Mouse (Mus musculus) CD4-positive, CD25-positive, alpha-beta regulatory T cell, adult 2 months (primary cell): ENCODE results near the gene Adh6b.
A peak's percentile ranks its signal among the peaks of the same experiment; 100 is the strongest.
"Not testable (repeated sequence)": the region's sequence is repeated elsewhere in the genome, so short reads cannot be mapped to it uniquely, and the experiment has no call there.

ENCODE experiments used
- DNase-seq: peaks from one replicate; pipeline ENCODE4 v3.0.0-alpha.2; 2012; ENCODE audit warnings: low read depth, low spot score

Adh6b gene

DNA sequence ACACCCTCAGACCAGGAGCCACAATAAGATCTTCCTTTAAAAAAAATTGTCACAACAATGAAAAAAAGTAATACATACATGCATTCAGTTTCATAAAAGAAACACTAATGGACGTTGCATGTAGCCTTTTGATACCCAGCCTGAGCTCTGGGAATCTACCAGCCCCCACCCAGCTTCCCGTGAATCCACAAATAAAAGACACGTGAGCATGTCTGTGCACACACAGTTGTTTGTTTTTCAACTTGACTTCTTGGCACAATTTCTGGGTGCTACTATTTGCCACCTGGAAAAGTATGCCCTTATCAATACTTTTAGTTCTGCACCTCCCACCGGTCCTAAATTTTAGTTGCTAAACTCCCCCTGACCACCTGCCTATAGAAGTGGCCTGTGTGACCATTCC, 19.1 kb downstream of the Adh6b start:
- no peak for DNase-seq

DNA sequence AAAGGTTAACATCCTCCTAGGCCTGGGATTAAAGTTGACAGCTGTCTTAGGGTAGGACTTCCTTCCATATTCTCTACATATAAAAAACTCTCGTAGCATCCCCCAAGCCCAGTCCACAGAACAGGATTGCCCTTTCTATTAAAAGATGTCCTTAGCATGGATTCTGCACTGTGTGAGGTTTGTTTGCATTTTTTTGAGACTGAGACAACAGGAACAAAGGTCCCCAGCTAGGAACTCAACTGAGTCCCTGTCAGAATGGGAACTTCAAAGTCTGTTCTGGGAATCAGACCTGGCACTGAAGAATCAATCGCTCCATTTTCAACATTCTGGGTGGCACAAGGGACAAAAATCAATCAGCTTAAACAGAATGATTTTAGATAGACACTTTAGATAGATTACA, 21.3 kb downstream of the Adh6b start:
- DNase-seq = no peak

DNA sequence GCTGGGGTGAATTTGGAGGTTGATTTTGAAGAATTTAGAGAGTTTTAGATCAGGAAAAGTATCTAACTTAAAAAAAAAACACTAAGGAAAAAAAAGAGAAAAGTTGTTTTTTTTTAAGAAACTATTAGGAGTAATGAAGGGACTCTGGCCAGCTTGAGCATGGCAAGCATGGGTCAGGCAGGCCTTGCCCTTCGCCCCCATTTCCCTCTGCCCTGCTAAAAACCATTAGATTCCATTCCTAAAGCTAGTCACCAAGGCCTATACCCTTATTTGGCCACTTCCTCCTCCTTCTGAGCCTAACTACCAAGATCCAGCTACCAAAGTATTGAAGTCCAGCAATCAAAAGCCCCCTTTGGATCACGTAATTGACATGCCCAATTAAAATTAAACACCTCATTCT, 24.6 kb downstream of the Adh6b start:
- DNase-seq = no peak

DNA sequence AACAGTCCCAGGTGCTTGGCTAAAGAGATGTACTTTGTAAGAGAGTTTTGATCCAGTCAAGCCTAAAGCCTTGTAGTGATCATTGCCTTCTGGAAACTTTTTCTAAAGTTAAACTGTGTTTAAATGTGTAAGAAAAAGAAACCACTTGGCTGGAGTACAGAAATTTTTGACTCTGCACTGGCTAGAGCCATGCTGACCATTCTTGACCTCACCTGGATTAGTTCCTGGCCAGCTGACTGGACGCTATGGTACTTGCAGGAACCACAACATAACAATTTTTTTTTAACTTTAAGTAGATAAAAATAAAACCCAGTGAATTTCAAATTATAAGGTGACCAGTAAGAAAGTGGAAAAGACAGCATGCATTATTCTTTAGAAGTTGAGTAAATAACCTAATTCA, 28.0 kb downstream of the Adh6b start:
- no peak for DNase-seq

- DNase-seq = not testable (repeated sequence)
These were observed 28.7 kb downstream of the Adh6b start for GRCm38 (mm10) chr3:138370289-138370688.

- DNase-seq = no peak
These were observed 32.3 kb downstream of the Adh6b start for GRCm38 (mm10) chr3:138373920-138374319.

GRCm38 (mm10) chr3:138375148-138375547, 33.6 kb downstream of the Adh6b start:
- DNase-seq = no peak

GRCm38 (mm10) chr3:138381133-138381532, 39.6 kb downstream of the Adh6b start:
- DNase-seq = no peak

- DNase-seq = no peak
These were observed 45.6 kb downstream of the Adh6b start for GRCm38 (mm10) chr3:138387155-138387554.

DNA sequence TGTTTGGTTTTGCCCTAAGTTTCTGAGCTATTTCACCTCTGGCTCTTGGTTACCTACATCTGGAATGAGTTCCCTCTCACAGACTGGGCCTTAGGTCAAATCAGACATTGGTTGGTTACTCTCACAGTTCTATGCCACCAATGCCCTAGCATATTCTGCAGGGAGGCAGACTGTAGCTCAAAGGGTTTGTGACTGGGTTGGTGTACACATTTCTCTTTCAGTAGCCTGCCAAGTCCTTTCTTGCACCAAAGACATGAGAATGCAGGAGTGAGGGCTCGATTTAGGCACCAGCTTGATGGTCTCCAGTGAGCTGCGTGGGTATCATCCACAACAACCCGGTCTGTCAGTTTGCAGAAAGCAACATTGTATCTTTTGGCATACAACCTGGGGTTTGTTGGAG, 63.3 kb downstream of the Adh6b start:
- no peak for DNase-seq

DNA sequence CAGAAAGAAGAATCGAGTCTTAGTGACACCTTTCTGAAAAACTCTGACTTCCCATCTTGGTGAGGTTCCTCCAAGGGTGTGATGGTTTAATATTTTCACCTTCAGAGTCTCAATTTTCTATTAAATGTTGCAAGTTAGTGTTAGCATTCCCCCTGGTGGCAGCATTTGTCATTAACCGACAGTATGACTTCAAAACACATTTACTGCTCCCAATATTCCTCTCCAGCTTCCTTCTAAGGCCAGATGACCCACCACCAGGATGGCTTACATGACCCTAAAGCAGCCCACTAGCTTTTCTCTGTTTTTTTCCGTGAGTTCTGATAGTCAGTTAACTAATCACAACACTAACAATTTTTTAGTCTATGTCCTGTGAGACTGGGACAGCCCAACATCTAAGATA, 63.8 kb downstream of the Adh6b start:
- peak; percentile 66 for DNase-seq

DNA sequence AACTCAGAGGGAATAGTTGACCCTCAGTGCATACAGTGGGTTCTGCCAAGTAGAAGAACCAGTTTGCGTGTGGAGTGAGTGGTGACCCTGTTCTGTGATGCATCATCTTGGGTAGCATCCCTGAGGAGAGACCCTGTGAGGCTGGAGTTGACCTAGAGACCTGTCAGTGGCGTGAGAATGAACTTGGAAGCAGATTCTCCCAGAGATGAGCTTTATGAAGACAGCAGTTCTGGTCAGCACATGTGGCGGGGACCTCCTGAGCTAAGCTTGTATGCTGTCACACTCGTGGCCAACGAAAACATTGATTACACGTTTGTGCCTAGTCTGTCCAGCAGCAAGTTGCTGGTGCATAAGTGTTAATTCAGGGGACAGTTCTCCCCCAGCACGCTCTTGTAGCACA, 64.3 kb downstream of the Adh6b start:
- DNase-seq = no peak

DNA sequence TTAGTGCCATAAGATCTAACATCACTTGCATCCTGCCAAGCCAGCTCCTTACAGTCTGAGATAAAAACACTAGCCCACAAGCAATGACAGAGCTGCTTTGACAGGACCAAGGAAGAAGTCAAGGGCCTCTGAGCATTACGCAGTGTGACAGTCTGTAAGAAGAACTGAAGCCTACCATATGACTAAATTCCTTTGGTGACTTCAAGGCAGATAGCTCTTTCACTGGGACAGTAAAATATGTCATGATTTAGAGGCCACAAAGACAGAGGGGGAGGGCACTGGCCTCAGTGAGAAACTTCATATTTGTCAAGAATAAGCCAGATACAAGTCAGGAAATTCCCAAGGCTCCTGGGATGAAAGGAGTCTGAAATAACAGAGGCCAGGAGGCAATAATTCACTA, 66.3 kb downstream of the Adh6b start:
- no peak for DNase-seq
